Comparison of ENCODE assay signal across 26 mouse cellular contexts in the genomic region with DNA sequence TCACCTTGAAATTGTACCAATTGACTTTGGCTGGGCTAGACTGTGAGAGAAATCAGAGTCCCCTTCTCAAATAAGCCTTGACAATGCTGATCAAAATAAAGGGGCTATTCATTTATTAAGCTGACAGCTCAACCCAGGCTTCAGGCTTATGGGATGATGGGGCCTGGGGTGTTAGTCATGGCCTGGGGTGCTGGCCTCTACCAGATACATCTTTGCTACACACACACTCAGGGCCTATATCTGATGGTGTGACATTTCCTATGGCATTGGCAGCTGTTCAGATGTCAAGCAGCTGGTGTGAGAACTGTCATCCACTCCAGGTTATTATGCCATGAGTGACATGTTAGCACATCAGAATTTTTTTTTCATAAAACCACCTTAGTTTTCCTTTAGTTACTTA.
DNase-seq lines count a peak whose midpoint lies in the region; ATAC-seq lines count a peak whose summit lies in the region.
"Had no signal": no experiment of that assay in that cellular context is flagged by ENCODE, and none has a peak within 500 bp of the region (broad histone marks: within the 10 kb centered on the region; RNA-seq: fewer than 3 reads in every experiment).

No protein-coding gene starts in this region.

- no peak overlapping the region for H3K9ac ChIP-seq in hindbrain, embryonic 16.5 days (ENCODE audit: low read depth, low read length)
- no peak overlapping the region for H3K9ac ChIP-seq in hindbrain, embryonic 14.5 days
- no peak overlapping the region for H3K9ac ChIP-seq in midbrain, embryonic 14.5 days (replicated peaks; ENCODE audit: low read length)
- H3K9ac ChIP-seq in midbrain, embryonic 15.5 days, result no peak overlapping the region
- H3K9ac ChIP-seq: forebrain, embryonic 13.5 days; heart, embryonic 13.5 days; hindbrain, embryonic 12.5 days had no signal

- peak; percentile 56; the same call in 1 of the 2 replicates for ATAC-seq in hindbrain, embryonic 16.5 days
- ATAC-seq in hindbrain, embryonic 14.5 days (ENCODE audit: low FRiP score), result no peak
- no peak for ATAC-seq in midbrain, embryonic 14.5 days (ENCODE audit: low FRiP score, low TSS enrichment)
- no peak; the same call in 1 of the 2 replicates for ATAC-seq in midbrain, embryonic 15.5 days (replicated peaks)
- ATAC-seq: forebrain, embryonic 13.5 days; forebrain, embryonic 16.5 days; Patski had no signal

- H3K4me1 ChIP-seq in hindbrain, embryonic 16.5 days (ENCODE audit: control insufficient read depth, insufficient read depth, low read depth, low read length), result no peaks in the 10 kb centered on the region
- no peaks in the 10 kb centered on the region for H3K4me1 ChIP-seq in hindbrain, embryonic 14.5 days (replicated peaks; ENCODE audit: control insufficient read depth, insufficient read depth, low read length)
- H3K4me1 ChIP-seq in midbrain, embryonic 14.5 days (ENCODE audit: control insufficient read depth, insufficient read depth, low read length), result no peaks in the 10 kb centered on the region
- H3K4me1 ChIP-seq in midbrain, embryonic 15.5 days, result no peaks in the 10 kb centered on the region
- H3K4me1 ChIP-seq: forebrain, embryonic 10.5 days; forebrain, embryonic 13.5 days; heart, embryonic 10.5 days; heart, embryonic 13.5 days; hindbrain, embryonic 12.5 days had no signal

- H3K36me3 ChIP-seq in hindbrain, embryonic 16.5 days (ENCODE audit: control insufficient read depth, insufficient read depth, low read length), result no peaks in the 10 kb centered on the region
- H3K36me3 ChIP-seq in hindbrain, embryonic 14.5 days (replicated peaks; ENCODE audit: control insufficient read depth, insufficient read depth), result no peaks in the 10 kb centered on the region
- no peaks in the 10 kb centered on the region for H3K36me3 ChIP-seq in midbrain, embryonic 14.5 days (ENCODE audit: control insufficient read depth, insufficient read depth, low read length)
- no peaks in the 10 kb centered on the region for H3K36me3 ChIP-seq in midbrain, embryonic 15.5 days (replicated peaks)
- H3K36me3 ChIP-seq: forebrain, embryonic 10.5 days; G1E; heart, embryonic 10.5 days; heart, embryonic 13.5 days; hindbrain, embryonic 12.5 days had no signal

- H3K9me3 ChIP-seq in hindbrain, embryonic 16.5 days (ENCODE audit: control insufficient read depth, low read length), result no peaks in the 10 kb centered on the region
- H3K9me3 ChIP-seq in hindbrain, embryonic 14.5 days (ENCODE audit: control insufficient read depth, low read length), result no peaks in the 10 kb centered on the region
- H3K9me3 ChIP-seq in midbrain, embryonic 14.5 days (ENCODE audit: control insufficient read depth, low read length), result no peaks in the 10 kb centered on the region
- no peaks in the 10 kb centered on the region for H3K9me3 ChIP-seq in midbrain, embryonic 15.5 days
- H3K9me3 ChIP-seq: forebrain, embryonic 10.5 days; forebrain, embryonic 13.5 days; G1E; heart, embryonic 10.5 days; heart, embryonic 13.5 days; hindbrain, embryonic 12.5 days had no signal

- no peak for DNase-seq in hindbrain, embryonic 14.5 days (ENCODE audit: low spot score)
- peak; percentile 13 for DNase-seq in midbrain, embryonic 14.5 days
- peak; percentile 20 for DNase-seq in retina, postnatal 1 day
- DNase-seq in retina, embryonic 14.5 days (ENCODE audit: low spot score), result no peak
- DNase-seq: adrenal gland, postnatal 10 days; adrenal gland, postnatal 36 days; B cell, adult 2 months; cerebellum, adult 11 months; cerebellum, adult 2 months; cerebellum, postnatal 14 days; gastrocnemius, postnatal 10 days; gastrocnemius, postnatal 36 days; heart, adult 2 months; heart, postnatal 14 days; heart, postnatal 4 days had no signal

- H3K4me3 ChIP-seq in hindbrain, embryonic 16.5 days (ENCODE audit: low read length), result no peak overlapping the region
- no peak overlapping the region for H3K4me3 ChIP-seq in hindbrain, embryonic 14.5 days (replicated peaks; ENCODE audit: low read length)
- H3K4me3 ChIP-seq in midbrain, embryonic 14.5 days (replicated peaks; ENCODE audit: low read depth, low read length), result no peak overlapping the region
- no peak overlapping the region for H3K4me3 ChIP-seq in midbrain, embryonic 15.5 days
- H3K4me3 ChIP-seq: forebrain, embryonic 10.5 days; forebrain, embryonic 13.5 days; heart, adult 2 months; heart, embryonic 10.5 days; heart, embryonic 13.5 days; hindbrain, embryonic 12.5 days had no signal

- no peak overlapping the region for H3K27ac ChIP-seq in hindbrain, embryonic 16.5 days (ENCODE audit: low read depth, low read length)
- H3K27ac ChIP-seq in hindbrain, embryonic 14.5 days, result no peak overlapping the region
- H3K27ac ChIP-seq in midbrain, embryonic 14.5 days (replicated peaks; ENCODE audit: low read depth, low read length), result no peak overlapping the region
- no peak overlapping the region for H3K27ac ChIP-seq in midbrain, embryonic 15.5 days
- H3K27ac ChIP-seq: forebrain, embryonic 10.5 days; forebrain, embryonic 13.5 days; heart, adult 2 months; heart, embryonic 10.5 days; heart, embryonic 13.5 days; hindbrain, embryonic 12.5 days had no signal

- H3K27me3 ChIP-seq in hindbrain, embryonic 16.5 days (replicated peaks; ENCODE audit: control insufficient read depth, insufficient read depth, low read length), result no peaks in the 10 kb centered on the region
- no peaks in the 10 kb centered on the region for H3K27me3 ChIP-seq in hindbrain, embryonic 14.5 days (ENCODE audit: control insufficient read depth, insufficient read depth, low read length)
- H3K27me3 ChIP-seq in midbrain, embryonic 14.5 days (ENCODE audit: control insufficient read depth, insufficient read depth, low read length), result no peaks in the 10 kb centered on the region
- no peaks in the 10 kb centered on the region for H3K27me3 ChIP-seq in midbrain, embryonic 15.5 days (replicated peaks)
- H3K27me3 ChIP-seq: CH12.LX; forebrain, embryonic 13.5 days; heart, embryonic 13.5 days; hindbrain, embryonic 12.5 days; Patski had no signal

- H3K4me2 ChIP-seq in hindbrain, embryonic 16.5 days (ENCODE audit: low read length), result no peak overlapping the region
- no peak overlapping the region for H3K4me2 ChIP-seq in hindbrain, embryonic 14.5 days (replicated peaks)
- no peak overlapping the region for H3K4me2 ChIP-seq in midbrain, embryonic 14.5 days (ENCODE audit: low read length)
- no peak overlapping the region for H3K4me2 ChIP-seq in midbrain, embryonic 15.5 days
- H3K4me2 ChIP-seq: forebrain, embryonic 13.5 days; heart, embryonic 13.5 days; hindbrain, embryonic 12.5 days had no signal

Comparison
In these comparisons a context has a peak if more than half of its experiments do, and no peak if none do; other contexts are left out.
1. DNase-seq: peak in midbrain, embryonic 14.5 days (single experiment) and retina, postnatal 1 day (single experiment); none in hindbrain, embryonic 14.5 days (single experiment) and retina, embryonic 14.5 days (single experiment).